Mouse (Mus musculus) left cerebral cortex, adult 2 months (tissue): ENCODE results near the gene Tenm2. TPM values are rescaled to one million over a fixed set of nuclear protein-coding genes. Genes with fewer than 3 reads are reported as not detected.

Experiments
- DNase-seq, 2 experiments: peaks; one replicate each; pipeline ENCODE4 v3.0.0; 2021 to 2022; ENCODE audit warnings: low spot score in 2 of 2, mixed read lengths in 1 of 2; ENCODE audit errors: extremely low spot score in 1 of 2
- H3K27ac ChIP-seq: fragments of 200-600 bp; 2 replicates; pipeline ENCODE4 v1.8.1; 2022
- H3K4me3 ChIP-seq: fragments of 200-600 bp; 2 replicates; pipeline ENCODE4 v1.8.1; 2022
- CTCF ChIP-seq: fragments of 200-600 bp; IDR thresholded peaks from 2 replicates; pipeline ENCODE4 v1.8.1; 2022; ENCODE audit warnings: antibody characterized with exemption, mild to moderate bottlenecking, moderate library complexity
- intact Hi-C: fragments of 180-260 bp; cut with DNase I; formaldehyde crosslinking; loops from one replicate; pipeline ENCODE4 v1.15.1; 2025
- total RNA-seq, 2 experiments: library from RNA; stranded (reverse); gene quantifications; 2 replicates each; pipeline ENCODE4 v1.2.3; 2021

Tenm2 gene
- total RNA-seq, 2 experiments from 2014 or later: 98.0 to 98.5 TPM

- peak in 1 of 2 experiments; percentile 17 for DNase-seq
- no peak overlapping the region for H3K27ac ChIP-seq
- no peak for TF ChIP-seq CTCF
- H3K4me3 ChIP-seq: peak overlapping the region; percentile 16; the same call in 1 of the 2 replicates
- intact Hi-C loops: no loop called here
Measured at GRCm38 (mm10) chr11:36277192-36277902, 958.4 kb downstream of the Tenm2 start.

- no peak overlapping the region for H3K4me3 ChIP-seq
- TF ChIP-seq CTCF: no peak
- no peak overlapping the region for H3K27ac ChIP-seq
- DNase-seq: no peak
- intact Hi-C loops: no loop called here
Measured at GRCm38 (mm10) chr11:36276015-36276414, 959.7 kb downstream of the Tenm2 start.

DNA sequence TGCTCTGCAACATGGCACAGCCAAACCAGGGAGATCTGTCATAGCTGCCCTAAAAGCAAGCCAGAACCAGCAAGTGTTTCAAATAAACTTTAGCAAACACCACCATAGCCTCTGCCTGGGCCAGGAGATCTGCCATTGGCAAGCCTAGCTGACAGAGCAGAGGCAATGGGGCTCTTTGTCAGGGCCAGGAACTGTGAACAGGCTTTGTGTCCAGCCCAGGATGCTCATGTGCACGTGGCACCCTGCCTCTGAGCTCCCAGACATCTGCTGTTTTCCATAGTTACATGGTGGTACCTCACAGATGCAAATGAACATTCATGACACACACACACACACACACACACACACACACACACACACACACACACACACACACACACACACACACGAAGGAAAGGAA, 963.6 kb downstream of the Tenm2 start:
- intact Hi-C loops: no loop called here
- no peak for TF ChIP-seq CTCF
- DNase-seq: no peak
- no peak overlapping the region for H3K4me3 ChIP-seq
- H3K27ac ChIP-seq: no peak overlapping the region

GRCm38 (mm10) chr11:36269945-36270344, 965.8 kb downstream of the Tenm2 start:
- intact Hi-C loops: no loop called here
- no peak overlapping the region for H3K4me3 ChIP-seq
- H3K27ac ChIP-seq: no peak overlapping the region
- TF ChIP-seq CTCF: no peak
- DNase-seq: no peak

- no peak for TF ChIP-seq CTCF
- Histone ChIP-seq H3K27ac (no peak overlapping the region), H3K4me3 (no peak overlapping the region)
- DNase-seq: no peak
- intact Hi-C loops: no loop called here
Measured at GRCm38 (mm10) chr11:36264776-36265466, 970.8 kb downstream of the Tenm2 start.

- no peak overlapping the region for H3K4me3 ChIP-seq
- intact Hi-C loops: no loop called here
- TF ChIP-seq CTCF: no peak
- H3K27ac ChIP-seq: no peak overlapping the region
- DNase-seq: no peak
Measured at GRCm38 (mm10) chr11:36263840-36264239, 971.9 kb downstream of the Tenm2 start.

DNA sequence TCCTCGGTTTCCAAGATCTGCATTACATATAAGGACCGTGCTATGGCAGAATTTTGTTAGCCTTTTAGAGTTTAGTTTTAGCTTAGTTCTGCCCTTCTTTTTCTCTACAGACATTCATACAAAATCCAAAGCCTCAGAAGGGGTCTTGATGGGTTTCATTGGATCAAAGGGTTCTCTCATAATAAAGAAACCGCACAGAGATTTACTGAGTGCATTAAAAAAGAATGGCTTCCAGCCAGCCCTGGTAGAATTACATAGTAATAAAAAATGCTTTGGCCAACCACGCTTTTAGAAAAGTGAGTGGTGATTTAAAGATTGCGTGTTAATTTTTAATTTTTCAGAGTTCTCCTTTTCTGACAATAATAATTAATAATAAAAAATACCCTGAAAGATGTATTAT, 978.6 kb downstream of the Tenm2 start:
- DNase-seq: no peak
- no peak for TF ChIP-seq CTCF
- intact Hi-C loops: no loop called here
- Histone ChIP-seq H3K4me3 (no peak overlapping the region), H3K27ac (no peak overlapping the region)

GRCm38 (mm10) chr11:36256747-36257146, 979.0 kb downstream of the Tenm2 start:
- H3K27ac ChIP-seq: no peak overlapping the region
- no peak for TF ChIP-seq CTCF
- no peak for DNase-seq
- H3K4me3 ChIP-seq: no peak overlapping the region
- intact Hi-C loops: no loop called here

DNA sequence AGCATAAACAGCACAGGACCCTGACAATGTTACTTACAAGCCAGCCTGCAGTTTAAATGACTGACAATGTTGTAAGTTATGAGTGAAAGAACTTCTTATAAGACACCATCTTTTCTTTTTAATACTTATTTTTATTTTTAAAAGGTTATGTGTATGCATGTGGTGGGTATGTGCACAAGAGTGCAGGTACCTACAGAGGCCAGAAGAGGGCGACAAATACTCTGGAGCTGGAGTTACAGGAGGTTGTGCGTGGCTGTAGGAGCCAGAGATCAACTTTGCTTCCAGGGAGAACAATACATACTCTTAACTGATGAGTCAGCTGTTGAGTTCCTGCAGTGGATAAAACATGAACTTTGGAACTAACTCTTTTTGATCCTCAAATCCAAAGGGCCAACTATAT, 981.7 kb downstream of the Tenm2 start:
- Histone ChIP-seq H3K4me3 (no peak overlapping the region), H3K27ac (no peak overlapping the region)
- intact Hi-C loops: no loop called here
- DNase-seq: no peak
- peak; percentile 12; the same call in 1 of the 2 replicates for TF ChIP-seq CTCF

DNA sequence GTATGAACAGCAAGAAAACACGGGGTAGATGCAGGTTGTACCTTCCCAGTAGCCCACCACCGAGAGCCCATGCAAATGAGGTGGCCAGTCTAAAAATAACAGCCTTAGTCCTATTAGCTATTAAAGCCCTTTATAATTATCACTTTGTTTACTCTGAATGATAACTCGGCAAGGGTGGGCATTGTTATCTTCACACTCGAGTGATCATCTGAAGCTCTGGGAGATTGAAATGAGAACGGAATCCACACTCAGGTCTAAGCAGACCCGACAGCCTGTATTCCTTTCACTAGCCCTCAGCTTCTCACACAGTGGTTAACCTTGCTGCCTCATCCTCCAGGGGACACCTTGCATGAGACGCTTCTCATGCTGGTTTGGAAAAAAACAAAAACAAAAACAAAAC, 985.7 kb downstream of the Tenm2 start:
- no peak for TF ChIP-seq CTCF
- Histone ChIP-seq H3K4me3 (no peak overlapping the region), H3K27ac (no peak overlapping the region)
- intact Hi-C loops: no loop called here
- DNase-seq: no peak

- peak; percentile 34 for TF ChIP-seq CTCF
- intact Hi-C loops: loop anchor here (5.0 kb wide), 1 partner anchor 281 kb away; no protein-coding TSS in a partner anchor
- no peak for DNase-seq
- Histone ChIP-seq H3K27ac (no peak overlapping the region), H3K4me3 (no peak overlapping the region)
Measured at GRCm38 (mm10) chr11:36246152-36246551, 989.6 kb downstream of the Tenm2 start.

GRCm38 (mm10) chr11:36244491-36244882, 991.3 kb downstream of the Tenm2 start:
- TF ChIP-seq CTCF: no peak
- no peak for DNase-seq
- intact Hi-C loops: no loop called here
- Histone ChIP-seq H3K4me3 (no peak overlapping the region), H3K27ac (peak overlapping the region; percentile 56; the same call in 1 of the 2 replicates)
